Mouse (Mus musculus) retina, embryonic 14.5 days (tissue): Measurements from ENCODE around the gene Gm29110.
"Not testable (repeated sequence)": the region's sequence is repeated elsewhere in the genome, so short reads cannot be mapped to it uniquely, and the experiment has no call there.

ENCODE experiments used
- DNase-seq: peaks from one replicate; pipeline ENCODE4 v3.0.0-alpha.2; 2015; ENCODE audit warnings: low spot score

Gene Gm29110

GRCm38 (mm10) chrY:74470231-74470630, at the start of gene Gm29110:
TSS of gene Gm29110 (plus strand) at chrY:74470531.
- DNase-seq = not testable (repeated sequence)
